Mouse (Mus musculus) limb, embryonic 11.5 days (tissue): ENCODE data around the gene Chchd10. TPM values are rescaled to one million over a fixed set of nuclear protein-coding genes. Genes with fewer than 3 reads are reported as not detected.

ENCODE experiments used
- ATAC-seq: fragments of 200-750 bp; cut with Nextera tagmentation; 2 replicates; pipeline ENCODE4 v1.8.0; 2017; ENCODE audit warnings: low read depth; ENCODE audit not compliant: insufficient number of reproducible peaks, low FRiP score, low TSS enrichment
- DNase-seq: peaks from one replicate; pipeline ENCODE4 v3.0.0-alpha.2; 2015; ENCODE audit warnings: low spot score
- H3K27ac ChIP-seq: fragments of 300-500 bp; sonication (generic); replicated peaks from 2 replicates; pipeline ENCODE4 v1.5.1; 2014; ENCODE audit warnings: low read depth, mild to moderate bottlenecking, low read length
- H3K27me3 ChIP-seq: fragments of 300-500 bp; sonication (generic); 2 replicates; pipeline ENCODE4 v1.6.1; 2014; ENCODE audit warnings: mild to moderate bottlenecking, low read length, mixed read lengths; ENCODE audit not compliant: control insufficient read depth, insufficient read depth
- H3K36me3 ChIP-seq: fragments of 300-500 bp; sonication (generic); 2 replicates; pipeline ENCODE4 v1.6.1; 2014; ENCODE audit warnings: mild to moderate bottlenecking, low read length, moderate library complexity, mixed read lengths; ENCODE audit not compliant: control insufficient read depth, insufficient read depth
- H3K4me1 ChIP-seq: fragments of 300-500 bp; sonication (generic); 2 replicates; pipeline ENCODE4 v1.6.1; 2014; ENCODE audit warnings: low read length, mixed read lengths; ENCODE audit not compliant: control insufficient read depth, insufficient read depth
- H3K4me2 ChIP-seq: fragments of 300-500 bp; sonication (generic); 2 replicates; pipeline ENCODE4 v1.6.1; 2014; ENCODE audit warnings: low read depth, mild to moderate bottlenecking, moderate library complexity; ENCODE audit not compliant: severe bottlenecking
- H3K4me3 ChIP-seq: fragments of 300-500 bp; sonication (generic); 2 replicates; pipeline ENCODE4 v1.5.1; 2014; ENCODE audit warnings: low read depth, low read length
- H3K9ac ChIP-seq: fragments of 300-500 bp; sonication (generic); 2 replicates; pipeline ENCODE4 v1.6.1; 2014; ENCODE audit warnings: mild to moderate bottlenecking, low read length
- H3K9me3 ChIP-seq: fragments of 300-500 bp; sonication (generic); 2 replicates; pipeline ENCODE4 v1.6.1; 2016; ENCODE audit warnings: low read length; ENCODE audit not compliant: control insufficient read depth
- WGBS: fragments of 180-500 bp; shearing (Covaris S2); extraction: QIAGEN DNeasy Blood & Tissue Kit; methylation state at CpG from one replicate; pipeline ENCODE4 v1.1.7; 2014; 5-methylcytosine and 5-hydroxymethylcytosine counted together
- polyA plus RNA-seq: library from polyadenylated mRNA; unstranded; fragments of >200 nt; fragmentation: Nextera tagmentation; extraction: Ambion mirVana; gene quantifications from 2 replicates; pipeline ENCODE4 v1.2.1, GENCODE M21; 2014

Gene Chchd10
- polyA plus RNA-seq, 1 experiment from 2014 or later: 6.2 TPM

DNA sequence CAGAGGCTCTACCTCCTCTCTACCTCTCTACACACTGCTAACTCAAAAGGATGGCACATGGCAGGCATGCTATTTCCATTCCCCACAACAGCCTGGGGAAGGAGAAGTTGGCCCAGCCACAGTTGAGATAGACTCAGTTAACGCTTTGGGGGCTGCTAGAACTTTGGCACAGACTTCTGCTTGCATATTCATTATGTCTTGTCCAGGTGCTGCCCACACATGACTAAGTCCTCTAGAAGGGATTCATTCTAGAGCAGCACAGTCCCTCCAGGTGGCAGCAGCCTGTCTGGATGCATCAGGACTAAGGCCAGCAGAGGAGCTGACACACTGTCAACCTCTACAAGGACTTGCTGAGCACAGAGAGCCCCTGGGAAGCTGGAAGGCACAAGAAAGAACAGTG, 36.7 kb upstream of the Chchd10 start:
- no peak overlapping the region for H3K27ac ChIP-seq
- peaks cover 5% of the 10 kb centered on the region; the same call in 1 of the 2 replicates for H3K4me1 ChIP-seq
- no peaks in the 10 kb centered on the region for H3K9me3 ChIP-seq
- 95% methylated on average over 1 of the region's 1 CpGs for WGBS
- H3K36me3 ChIP-seq: peaks cover 21% of the 10 kb centered on the region
- ATAC-seq (no peak), DNase-seq (no peak)
- no peak overlapping the region for H3K9ac ChIP-seq
- no peak overlapping the region for H3K4me3 ChIP-seq
- H3K4me2 ChIP-seq: no peak overlapping the region
- H3K27me3 ChIP-seq: no peaks in the 10 kb centered on the region

DNA sequence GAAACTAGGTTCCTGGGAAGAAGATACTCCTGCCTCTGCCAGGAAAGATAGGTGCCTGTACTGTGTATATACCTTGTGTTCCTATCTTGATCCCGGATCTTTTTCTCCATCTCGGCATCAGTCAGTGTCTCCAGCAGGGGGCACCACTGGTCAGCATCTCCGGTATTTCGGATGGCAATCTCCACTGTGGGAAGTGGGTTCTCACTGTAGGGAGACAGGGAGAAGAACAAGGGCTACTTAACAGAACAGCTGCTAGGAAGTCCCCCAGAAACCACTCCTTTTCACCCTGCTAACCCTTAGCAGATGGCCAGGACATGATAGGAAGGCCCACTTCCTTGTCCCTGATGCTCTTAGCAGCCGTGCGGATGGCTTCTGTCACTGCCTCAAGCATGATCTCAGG, 35.6 kb upstream of the Chchd10 start:
- Histone ChIP-seq H3K9me3 (no peaks in the 10 kb centered on the region), H3K27me3 (no peaks in the 10 kb centered on the region), H3K4me1 (peaks cover 5% of the 10 kb centered on the region; the same call in 1 of the 2 replicates), H3K36me3 (peaks cover 27% of the 10 kb centered on the region), H3K4me3 (no peak overlapping the region), H3K4me2 (no peak overlapping the region), H3K9ac (no peak overlapping the region), H3K27ac (no peak overlapping the region)
- whole genome bisulfite sequencing: 41% methylated on average over 6 of the region's 6 CpGs
- ATAC-seq (no peak), DNase-seq (peak; percentile 87)

DNA sequence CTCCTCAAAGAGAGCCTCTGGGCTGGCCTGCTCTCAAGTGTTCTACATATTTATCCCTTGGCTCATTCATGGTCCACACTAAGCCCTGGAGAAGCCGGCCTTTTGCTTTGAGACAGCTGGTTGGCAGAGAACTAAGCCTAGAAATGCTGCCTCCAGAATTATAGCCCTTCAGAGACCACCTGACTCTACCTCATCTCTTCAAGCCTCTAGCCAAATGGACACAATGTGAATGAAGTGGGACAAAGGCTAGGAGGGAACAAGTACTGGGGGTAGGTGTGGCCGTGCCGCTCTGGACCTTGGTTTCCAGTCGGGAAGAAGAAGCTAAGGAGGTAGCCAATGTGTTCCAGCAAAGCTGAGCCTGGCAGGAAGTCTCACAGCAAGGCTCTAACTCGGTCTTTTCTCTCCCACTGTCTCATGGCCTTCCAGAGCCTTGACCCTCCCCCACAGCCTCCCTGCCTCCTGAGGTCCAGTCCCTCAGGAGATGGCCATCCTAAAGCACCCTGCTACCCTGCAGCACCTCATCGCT, 34.8 kb upstream of the Chchd10 start:
- Histone ChIP-seq H3K27ac (no peak overlapping the region), H3K36me3 (peaks cover 32% of the 10 kb centered on the region), H3K4me1 (peaks cover 5% of the 10 kb centered on the region; the same call in 1 of the 2 replicates), H3K4me3 (no peak overlapping the region), H3K9me3 (no peaks in the 10 kb centered on the region), H3K9ac (no peak overlapping the region), H3K27me3 (no peaks in the 10 kb centered on the region), H3K4me2 (no peak overlapping the region)
- DNase-seq (no peak), ATAC-seq (no peak)
- 78% methylated on average over 6 of the region's 6 CpGs for WGBS

DNA sequence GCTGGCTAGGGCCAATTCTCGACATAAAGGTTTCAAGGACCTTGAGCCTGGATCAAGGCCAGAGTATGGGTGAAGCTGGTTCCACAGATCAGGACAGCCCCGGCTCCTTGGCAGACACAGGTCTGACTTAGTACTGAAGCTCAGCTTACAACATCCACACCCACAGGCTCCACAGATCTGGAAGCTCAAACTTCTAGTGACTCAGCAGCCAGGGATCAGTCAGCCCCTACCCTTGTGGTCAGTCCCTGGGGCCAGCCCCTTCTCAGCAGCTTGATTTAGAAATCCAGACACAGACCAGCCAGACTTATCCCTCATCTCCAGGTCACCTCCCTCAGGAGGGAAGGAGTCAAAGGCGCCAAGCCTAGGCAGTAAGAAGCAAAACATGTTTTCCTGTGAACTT, 34.1 kb upstream of the Chchd10 start:
- Histone ChIP-seq H3K4me1 (no peaks in the 10 kb centered on the region), H3K4me3 (no peak overlapping the region), H3K9me3 (no peaks in the 10 kb centered on the region), H3K4me2 (no peak overlapping the region), H3K27me3 (no peaks in the 10 kb centered on the region), H3K9ac (no peak overlapping the region), H3K27ac (no peak overlapping the region), H3K36me3 (peaks cover 37% of the 10 kb centered on the region)
- DNase-seq: no peak
- ATAC-seq: no peak
- WGBS: 82% methylated on average over 3 of the region's 3 CpGs

DNA sequence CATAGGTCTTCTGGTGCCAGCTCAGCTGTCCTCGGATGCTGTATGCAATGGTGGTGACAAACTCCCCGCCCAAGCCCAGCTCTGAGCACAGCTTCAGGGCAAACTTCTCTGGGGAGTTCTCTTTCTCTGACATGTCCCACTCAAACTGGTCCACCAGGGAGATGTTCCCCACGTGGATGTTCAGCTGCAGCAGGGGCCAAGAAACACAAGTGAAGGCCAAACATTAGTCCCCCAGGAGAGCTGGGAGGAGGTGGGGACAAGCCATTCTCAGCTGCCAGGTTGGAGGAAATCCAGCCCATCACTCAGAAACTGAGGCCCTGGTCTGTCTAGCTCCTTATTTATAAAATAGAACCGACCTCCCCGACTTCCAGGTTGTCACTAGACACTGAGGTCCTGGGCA, 28.5 kb upstream of the Chchd10 start:
- WGBS: 89% methylated on average over 5 of the region's 5 CpGs
- Histone ChIP-seq H3K27ac (no peak overlapping the region), H3K4me1 (no peaks in the 10 kb centered on the region), H3K9me3 (no peaks in the 10 kb centered on the region), H3K4me3 (no peak overlapping the region), H3K27me3 (no peaks in the 10 kb centered on the region), H3K36me3 (peaks cover 41% of the 10 kb centered on the region), H3K4me2 (no peak overlapping the region), H3K9ac (no peak overlapping the region)
- DNase-seq (no peak), ATAC-seq (no peak)

DNA sequence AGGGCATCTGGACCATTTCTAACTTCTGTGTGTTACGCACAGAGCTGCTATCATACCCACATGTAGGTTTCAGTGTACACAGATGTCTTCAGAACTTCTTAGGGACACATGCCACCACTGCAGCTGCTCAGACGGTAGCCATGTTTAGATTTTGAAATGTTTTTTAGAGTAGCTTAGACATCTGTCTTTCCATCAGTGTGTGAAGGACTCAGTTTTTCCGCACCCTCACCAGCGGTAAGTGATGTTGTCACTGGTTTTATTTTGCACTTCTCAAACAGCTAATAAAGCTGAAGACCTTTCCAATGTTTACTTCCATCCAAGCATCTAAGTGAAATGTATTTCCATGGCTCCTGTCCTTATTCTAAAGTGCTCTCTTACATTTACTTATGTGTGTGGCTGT, 26.0 kb upstream of the Chchd10 start:
- H3K4me1 ChIP-seq: no peaks in the 10 kb centered on the region
- H3K4me3 ChIP-seq: no peak overlapping the region
- H3K27me3 ChIP-seq: no peaks in the 10 kb centered on the region
- no peak overlapping the region for H3K9ac ChIP-seq
- no peak overlapping the region for H3K27ac ChIP-seq
- no peak overlapping the region for H3K4me2 ChIP-seq
- no peak for ATAC-seq
- H3K9me3 ChIP-seq: no peaks in the 10 kb centered on the region
- H3K36me3 ChIP-seq: peaks cover 46% of the 10 kb centered on the region
- 94% methylated on average over 4 of the region's 4 CpGs for WGBS
- DNase-seq: no peak

DNA sequence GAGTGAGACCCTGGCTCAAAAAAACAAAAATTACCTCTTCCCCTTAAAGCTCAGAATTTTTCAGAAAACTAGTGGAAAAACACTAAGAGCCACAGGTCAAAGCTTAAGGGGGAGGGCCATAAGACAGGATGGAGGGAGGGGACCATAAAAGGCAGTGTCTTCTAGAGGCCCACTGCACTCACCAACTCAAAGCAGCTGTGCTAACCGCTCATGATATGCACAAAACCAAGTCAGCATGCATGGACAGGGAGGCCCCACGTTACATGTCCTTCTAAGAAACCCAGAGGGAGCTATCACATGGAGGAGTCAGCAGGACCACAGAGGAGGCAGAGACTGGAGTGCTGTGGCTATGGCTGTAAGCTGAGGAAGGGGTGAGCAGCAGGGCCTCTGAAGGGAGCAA, 22.2 kb upstream of the Chchd10 start:
- 80% methylated on average over 2 of the region's 2 CpGs for WGBS
- Histone ChIP-seq H3K4me2 (no peak overlapping the region), H3K27ac (no peak overlapping the region), H3K27me3 (no peaks in the 10 kb centered on the region), H3K4me3 (no peak overlapping the region), H3K9me3 (no peaks in the 10 kb centered on the region), H3K9ac (no peak overlapping the region), H3K4me1 (no peaks in the 10 kb centered on the region), H3K36me3 (peaks cover 23% of the 10 kb centered on the region)
- DNase-seq (no peak), ATAC-seq (no peak)

DNA sequence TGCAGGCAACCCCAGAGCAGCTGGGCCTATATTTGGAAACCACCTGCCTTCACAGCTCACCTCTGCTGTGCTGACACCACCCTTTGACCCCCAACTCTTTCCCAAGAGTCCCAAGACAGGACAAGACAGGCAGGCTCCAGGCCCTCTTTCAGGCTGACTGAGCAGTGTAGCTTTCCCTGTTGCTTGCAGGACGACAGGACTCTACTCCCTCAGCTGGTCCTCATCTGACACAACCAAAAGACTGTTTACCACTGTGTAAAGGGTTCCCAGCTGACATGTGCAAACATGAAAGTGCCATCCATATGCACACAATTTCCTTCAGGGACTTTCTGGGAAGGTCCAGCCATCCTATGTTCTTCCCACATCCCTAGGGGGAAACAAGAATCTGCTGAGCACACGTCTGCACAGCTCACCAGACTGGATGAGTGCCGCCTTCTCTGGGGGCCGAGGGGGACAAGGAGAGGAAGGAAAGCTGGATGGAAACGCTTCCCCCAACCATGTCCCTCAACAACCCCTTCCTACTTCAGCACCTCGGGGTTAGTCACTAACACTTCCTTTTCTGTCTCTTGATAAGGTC, 19.8 kb upstream of the Chchd10 start:
- Histone ChIP-seq H3K36me3 (peaks cover 16% of the 10 kb centered on the region), H3K4me1 (peaks cover 3% of the 10 kb centered on the region; the same call in 1 of the 2 replicates), H3K4me3 (no peak overlapping the region), H3K27ac (no peak overlapping the region), H3K9me3 (no peaks in the 10 kb centered on the region), H3K9ac (no peak overlapping the region), H3K27me3 (no peaks in the 10 kb centered on the region), H3K4me2 (no peak overlapping the region)
- 82% methylated on average over 6 of the region's 6 CpGs for WGBS
- DNase-seq (no peak), ATAC-seq (no peak)

DNA sequence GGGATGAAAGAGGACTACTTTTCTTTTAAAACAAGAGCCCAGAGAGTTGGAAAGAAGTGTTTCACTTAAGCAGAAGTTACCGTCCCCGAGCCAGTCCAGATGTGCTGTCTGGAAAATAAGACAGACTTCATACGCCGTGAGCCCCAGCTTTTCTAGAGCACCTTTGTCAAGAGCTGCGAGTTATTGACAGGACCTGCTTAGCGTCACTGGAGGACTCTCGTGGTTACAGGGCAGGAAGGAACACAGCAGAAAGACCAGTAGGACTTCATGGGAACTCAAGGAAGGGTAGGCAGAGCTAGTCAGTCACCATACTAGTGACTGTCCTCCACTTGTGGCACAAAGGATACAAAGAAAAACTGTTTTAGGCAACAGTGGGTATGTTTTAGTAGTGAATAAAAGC, 17.4 kb upstream of the Chchd10 start:
- DNase-seq (no peak), ATAC-seq (no peak)
- 77% methylated on average over 7 of the region's 7 CpGs for WGBS
- Histone ChIP-seq H3K4me2 (no peak overlapping the region), H3K36me3 (peaks cover 7% of the 10 kb centered on the region; the same call in 1 of the 2 replicates), H3K4me3 (no peak overlapping the region), H3K27me3 (no peaks in the 10 kb centered on the region), H3K4me1 (peaks cover 8% of the 10 kb centered on the region; the same call in 1 of the 2 replicates), H3K27ac (no peak overlapping the region), H3K9me3 (no peaks in the 10 kb centered on the region), H3K9ac (no peak overlapping the region)
